In the genomic region with DNA sequence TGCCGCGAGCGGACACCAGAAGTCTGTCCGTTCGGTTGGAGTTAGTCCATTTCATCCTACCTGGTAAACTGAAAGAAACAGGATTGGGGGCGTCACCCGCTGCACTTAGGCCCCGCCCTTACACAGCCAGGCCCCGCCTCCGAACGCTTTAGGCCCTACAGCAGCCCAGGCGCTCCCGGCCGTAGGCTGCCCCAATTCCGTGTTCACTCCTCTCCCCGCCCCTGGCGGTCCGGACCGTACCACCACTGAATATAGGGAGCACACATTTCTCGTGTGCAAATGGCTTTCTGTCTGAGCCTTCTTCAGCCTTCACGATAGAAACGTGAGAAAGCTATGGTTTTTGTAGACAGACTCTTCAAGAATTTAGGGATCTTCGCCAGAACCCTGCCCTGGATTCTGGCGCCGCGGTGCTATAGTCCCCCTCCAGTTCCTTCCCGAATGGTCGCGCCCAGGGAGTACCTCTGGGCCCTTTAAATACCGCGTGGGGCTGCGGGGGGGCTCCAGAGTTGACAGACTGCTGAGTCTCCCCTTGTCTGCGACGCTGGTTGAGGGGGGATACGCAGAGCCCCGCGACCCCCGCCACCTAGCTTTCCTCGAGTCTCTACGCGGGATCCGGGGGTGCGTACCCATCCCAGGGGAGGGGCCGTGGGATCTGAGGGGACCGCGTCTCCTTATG, we compare ENCODE assay signal across 8 mouse cellular contexts. TPM values are rescaled to one million over a fixed set of nuclear protein-coding genes. Genes with fewer than 3 reads are reported as not detected.
A peak's percentile ranks its signal among the peaks of the same experiment; 100 is the strongest.
DNase-seq lines count a peak whose midpoint lies in the region; ATAC-seq and TF ChIP-seq lines count a peak whose summit lies in the region.

A gene (plus strand): TSS at position 232 of the 676 bp plus-strand sequence.

- H3K27ac ChIP-seq in bone marrow macrophage, adult 2 months (ENCODE audit: insufficient read depth, low read depth, low read length) = peak within 1 kb of the TSS; percentile 67
- no peak within 1 kb of the TSS for H3K27ac ChIP-seq in embryonic fibroblast, embryonic 13.5 days (ENCODE audit: insufficient read depth, low read length)
- H3K27ac ChIP-seq in kidney, embryonic 14.5 days (ENCODE audit: low read depth, low read length) = peak within 1 kb of the TSS; percentile 73; the same call in 1 of the 2 replicates
- peak within 1 kb of the TSS; percentile 82 for H3K27ac ChIP-seq in limb, embryonic 15.5 days

- TF ChIP-seq POLR2A in bone marrow macrophage, adult 2 months (IDR thresholded peaks at IDR 0.05; ENCODE audit: borderline replicate concordance, low read depth, low read length) = no peak
- 0 out of 2 replicates have a peak, but pooled peaks have one; percentile 33 for TF ChIP-seq POLR2A in embryonic fibroblast, embryonic 13.5 days (IDR thresholded peaks at IDR 0.05; ENCODE audit: low read depth, low read length)

- H3K4me2 ChIP-seq in kidney, embryonic 14.5 days (replicated peaks; ENCODE audit: low read depth, low read length) = peak within 1 kb of the TSS; percentile 83
- H3K4me2 ChIP-seq in limb, embryonic 15.5 days = peak within 1 kb of the TSS; percentile 95

- peak within 1 kb of the TSS; percentile 69 for H3K9ac ChIP-seq in kidney, embryonic 14.5 days (ENCODE audit: low read depth, low read length)
- H3K9ac ChIP-seq in limb, embryonic 15.5 days = peak within 1 kb of the TSS; percentile 44

- no peaks in the 10 kb centered on the region for H3K9me3 ChIP-seq in kidney, embryonic 14.5 days (ENCODE audit: control insufficient read depth, low read length)
- no peaks in the 10 kb centered on the region for H3K9me3 ChIP-seq in limb, embryonic 15.5 days

- H3K27me3 ChIP-seq in kidney, embryonic 14.5 days (ENCODE audit: control insufficient read depth, insufficient read depth, low read length) = no peaks in the 10 kb centered on the region
- H3K27me3 ChIP-seq in limb, embryonic 15.5 days = no peaks in the 10 kb centered on the region

- H3K4me1 ChIP-seq in bone marrow macrophage, adult 2 months (ENCODE audit: control insufficient read depth, insufficient read depth, low read length) = peaks cover 43% of the 10 kb centered on the region
- H3K4me1 ChIP-seq in embryonic fibroblast, embryonic 13.5 days (ENCODE audit: control insufficient read depth, insufficient read depth, low read length) = peaks cover 2% of the 10 kb centered on the region; the same call in 1 of the 2 replicates
- peaks cover 7% of the 10 kb centered on the region; the same call in 1 of the 2 replicates for H3K4me1 ChIP-seq in kidney, embryonic 14.5 days (ENCODE audit: control insufficient read depth, insufficient read depth, low read length)
- H3K4me1 ChIP-seq in limb, embryonic 15.5 days = peaks cover 16% of the 10 kb centered on the region

- H3K4me3 ChIP-seq in bone marrow macrophage, adult 2 months (ENCODE audit: insufficient read depth, low read length) = peak within 1 kb of the TSS; percentile 76
- H3K4me3 ChIP-seq in embryonic fibroblast, embryonic 13.5 days (ENCODE audit: insufficient read depth, low read length) = peak within 1 kb of the TSS; percentile 70
- peak within 1 kb of the TSS; percentile 89 for H3K4me3 ChIP-seq in kidney, embryonic 14.5 days (ENCODE audit: low read length)
- H3K4me3 ChIP-seq in limb, embryonic 15.5 days = peak within 1 kb of the TSS; percentile 73

- WGBS in kidney, embryonic 14.5 days = 1% methylated on average over 46 of the region's 46 CpGs
- WGBS in limb, embryonic 15.5 days = under 1% methylated on average over 46 of the region's 46 CpGs

- H3K36me3 ChIP-seq in kidney, embryonic 14.5 days (ENCODE audit: control insufficient read depth, insufficient read depth, low read length) = no peaks in the 10 kb centered on the region
- H3K36me3 ChIP-seq in limb, embryonic 15.5 days = no peaks in the 10 kb centered on the region

- DNase-seq in A20 (ENCODE audit: low read depth, low spot score) = peak; percentile 97
- peak; percentile 93 to 97 for DNase-seq in heart, adult 9 months (ENCODE audit: low spot score in 2 of 2)
- peak; percentile 84 to 94 for DNase-seq in monocyte, adult 2 months (ENCODE audit: low read depth in 1 of 2, low spot score in 2 of 2)
- DNase-seq in spleen, postnatal 36 days (ENCODE audit: low spot score in 2 of 2) = peak; percentile 92 to 95

- no peak for TF ChIP-seq CTCF in bone marrow macrophage, adult 2 months (IDR thresholded peaks at IDR 0.05; ENCODE audit: low read depth, low read length)
- no peak for TF ChIP-seq CTCF in embryonic fibroblast, embryonic 13.5 days (IDR thresholded peaks at IDR 0.05; ENCODE audit: borderline replicate concordance, insufficient read depth, low read length)

- ATAC-seq in kidney, embryonic 14.5 days (ENCODE audit: low FRiP score, low TSS enrichment) = peak; percentile 99
- peak; percentile 99 for ATAC-seq in limb, embryonic 15.5 days (ENCODE audit: insufficient number of reproducible peaks, low FRiP score, low TSS enrichment, low read depth)

RNA-seq across cellular contexts. Expression of the gene that starts here (rescaled TPM):
- polyA plus RNA-seq in bone marrow macrophage, adult 2 months (2012; ENCODE audit: insufficient read depth, insufficient read length, missing spikeins) = 53.1 and 57.5 TPM in 2 replicates
- 6.7 and 8.4 TPM in 2 replicates for polyA plus RNA-seq in embryonic fibroblast, embryonic 13.5 days (2011; ENCODE audit: insufficient read length, low read depth, missing spikeins)
- polyA plus RNA-seq in kidney, embryonic 14.5 days (2014; fragmentation: Nextera tagmentation; extraction: Ambion mirVana) = 6.5 and 11.3 TPM in 2 replicates
- polyA plus RNA-seq in limb, embryonic 15.5 days (2015; fragmentation: Nextera tagmentation; extraction: Ambion mirVana) = 25.0 and 29.4 TPM in 2 replicates
